Mouse (Mus musculus) stomach, postnatal 0 days (tissue): ENCODE data around the gene Gm3015. TPM values are rescaled to one million over a fixed set of nuclear protein-coding genes. Genes with fewer than 3 reads are reported as not detected.
"Not testable (repeated sequence)": the region's sequence is repeated elsewhere in the genome, so short reads cannot be mapped to it uniquely, and the experiment has no call there.

ENCODE experiments used
- ATAC-seq: fragments of 200-750 bp; cut with Nextera tagmentation; 2 replicates; pipeline ENCODE4 v1.8.0; 2017; ENCODE audit not compliant: low FRiP score, low TSS enrichment
- DNase-seq: peaks from one replicate; pipeline ENCODE4 v3.0.0-alpha.2; 2016; ENCODE audit warnings: low spot score
- H3K27ac ChIP-seq: fragments of 300-500 bp; sonication (generic); replicated peaks from 2 replicates; pipeline ENCODE4 v1.5.1; 2014; ENCODE audit warnings: mild to moderate bottlenecking, control low read depth
- H3K27me3 ChIP-seq: fragments of 300-500 bp; sonication (generic); 2 replicates; pipeline ENCODE4 v1.6.1; 2014; ENCODE audit warnings: low read length; ENCODE audit not compliant: control insufficient read depth, insufficient read depth
- H3K36me3 ChIP-seq: fragments of 300-500 bp; sonication (generic); 2 replicates; pipeline ENCODE4 v1.6.1; 2014; ENCODE audit warnings: low read length, mixed read lengths; ENCODE audit not compliant: control insufficient read depth, insufficient read depth
- H3K4me1 ChIP-seq: fragments of 300-500 bp; sonication (generic); replicated peaks from 2 replicates; pipeline ENCODE4 v1.6.1; 2014; ENCODE audit warnings: antibody characterized with exemption; ENCODE audit not compliant: control insufficient read depth, insufficient read depth
- H3K4me2 ChIP-seq: fragments of 300-500 bp; sonication (generic); replicated peaks from 2 replicates; pipeline ENCODE4 v1.6.1; 2014; ENCODE audit warnings: low read depth, mild to moderate bottlenecking, control low read depth, moderate library complexity
- H3K4me3 ChIP-seq: fragments of 300-500 bp; sonication (generic); 2 replicates; pipeline ENCODE4 v1.5.1; 2014; ENCODE audit warnings: low read depth, low read length, control low read depth
- H3K9ac ChIP-seq: fragments of 300-500 bp; sonication (generic); 2 replicates; pipeline ENCODE4 v1.6.1; 2014; ENCODE audit warnings: mild to moderate bottlenecking, low read length, control low read depth, mixed read lengths
- H3K9me3 ChIP-seq: fragments of 300-500 bp; sonication (generic); 2 replicates; pipeline ENCODE4 v1.6.1; 2016; ENCODE audit warnings: low read length; ENCODE audit not compliant: control insufficient read depth
- WGBS: fragments of 180-500 bp; shearing (Covaris S2); extraction: QIAGEN DNeasy Blood & Tissue Kit; methylation state at CpG from one replicate; pipeline ENCODE4 v1.1.7; 2014; 5-methylcytosine and 5-hydroxymethylcytosine counted together
- polyA plus RNA-seq: library from polyadenylated mRNA; unstranded; fragments of >200 nt; fragmentation: Nextera tagmentation; extraction: Ambion mirVana; gene quantifications from 2 replicates; pipeline ENCODE4 v1.2.1, GENCODE M21; 2015

The Gm3015 gene
- not detected in 2 replicates for polyA plus RNA-seq

GRCm38 (mm10) chr14:42768721-42769120 is at the start of gene Gm3015:
Gm3015 (minus strand) TSS chr14:42768821.
- not testable (repeated sequence) for H3K27me3 ChIP-seq, H3K9me3 ChIP-seq, DNase-seq, H3K36me3 ChIP-seq, H3K4me2 ChIP-seq, H3K27ac ChIP-seq, H3K4me1 ChIP-seq, ATAC-seq, H3K9ac ChIP-seq, H3K4me3 ChIP-seq
- WGBS, result no CpG with 5 or more reads among the region's 1 CpGs

- H3K4me1 ChIP-seq, H3K27ac ChIP-seq, H3K9ac ChIP-seq, H3K9me3 ChIP-seq, H3K36me3 ChIP-seq, H3K27me3 ChIP-seq, H3K4me2 ChIP-seq, H3K4me3 ChIP-seq, ATAC-seq, DNase-seq: not testable (repeated sequence)
These were observed 29.3 kb upstream of the Gm3015 start, which contains the start of gene Gm10377 for GRCm38 (mm10) chr14:42797887-42798286. Gm10377 (minus strand) TSS chr14:42797987.

Other genes starting within 250 kb of the Gm3015 start
- gene Gm8024, start 244.5 kb downstream of the Gm3015 start, polyA plus RNA-seq, result not detected in 2 replicates
- not detected in 2 replicates for gene Gm17124, start 168.9 kb downstream of the Gm3015 start, polyA plus RNA-seq
- not detected in 2 replicates for gene Gm3633, start 126.9 kb downstream of the Gm3015 start, polyA plus RNA-seq
- gene Gm10378, start 112.9 kb downstream of the Gm3015 start, polyA plus RNA-seq, result not detected in 2 replicates
- not detected in 2 replicates for gene Gm10377, start 29.2 kb upstream of the Gm3015 start, polyA plus RNA-seq
- gene Gm21977, start 84.7 kb upstream of the Gm3015 start, polyA plus RNA-seq, result not detected in 2 replicates
- not detected in 2 replicates for gene Gm8082, start 224.8 kb upstream of the Gm3015 start, polyA plus RNA-seq
- not detected in 2 replicates for gene Gm10376, start 246.8 kb upstream of the Gm3015 start, polyA plus RNA-seq